In the genomic region with DNA sequence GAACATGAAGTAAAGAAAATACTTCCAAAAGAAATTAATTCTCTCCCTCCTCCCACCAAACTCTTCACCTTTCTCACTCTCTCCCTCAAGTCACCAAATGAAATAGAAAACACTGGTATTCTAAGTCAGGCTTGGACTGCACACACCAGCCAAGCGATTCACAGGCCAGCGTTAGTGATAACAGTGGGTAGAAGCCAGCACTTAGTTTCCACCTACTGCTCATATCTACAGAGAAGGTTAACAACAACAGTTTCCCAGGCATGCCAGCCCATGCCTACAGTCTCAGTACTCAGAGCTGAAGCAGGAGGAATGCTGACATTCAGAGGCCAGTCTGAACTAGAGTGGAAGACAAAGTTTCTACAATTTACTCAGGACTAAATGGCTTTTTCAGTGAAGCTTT, we compare ENCODE assay signal across 20 mouse cellular contexts. TPM values are rescaled to one million over a fixed set of nuclear protein-coding genes. Genes with fewer than 3 reads are reported as not detected.
DNase-seq lines count a peak whose midpoint lies in the region; ATAC-seq lines count a peak whose summit lies in the region.
"Had no signal": no experiment of that assay in that cellular context is flagged by ENCODE, and none has a peak within 500 bp of the region (broad histone marks: within the 10 kb centered on the region; RNA-seq: fewer than 3 reads in every experiment).

No protein-coding gene starts in this region.

- no peak for DNase-seq in heart, postnatal 36 days
- DNase-seq in heart, postnatal 4 days: peak; percentile 25
- no peak for DNase-seq in adrenal gland, adult 8-10 months
- DNase-seq in embryo, embryonic 9.5 days (ENCODE audit: extremely low spot score): no peak
- DNase-seq: cerebellum, adult 9-10 months; left cerebral cortex, postnatal 4 days; lung, postnatal 10 days; thymus, adult 18-20 months; thymus, postnatal 4 days had no signal

- 22% methylated on average over 2 of the region's 2 CpGs for WGBS in heart, embryonic 11.5 days (ENCODE audit: insufficient replicate concordance)

- no peaks in the 10 kb centered on the region for H3K27me3 ChIP-seq in heart, embryonic 11.5 days (ENCODE audit: control insufficient read depth, insufficient read depth, low read length)
- H3K27me3 ChIP-seq: embryonic facial prominence, embryonic 13.5 days; hindbrain, embryonic 12.5 days; megakaryocyte, embryonic 14.5 days; midbrain, embryonic 15.5 days had no signal

- no peaks in the 10 kb centered on the region for H3K9me3 ChIP-seq in heart, embryonic 11.5 days (replicated peaks; ENCODE audit: control insufficient read depth, low read length)
- H3K9me3 ChIP-seq: embryonic facial prominence, embryonic 13.5 days; hindbrain, embryonic 12.5 days; megakaryocyte, embryonic 14.5 days; midbrain, embryonic 15.5 days had no signal

- H3K27ac ChIP-seq in heart, embryonic 11.5 days (ENCODE audit: low read depth, low read length): peak overlapping the region; percentile 25; the same call in 1 of the 2 replicates
- H3K27ac ChIP-seq: embryonic facial prominence, embryonic 13.5 days; hindbrain, embryonic 12.5 days; layer of hippocampus, adult 2 months; midbrain, embryonic 15.5 days had no signal

- H3K4me3 ChIP-seq in heart, embryonic 11.5 days (ENCODE audit: low read depth, low read length): no peak overlapping the region
- H3K4me3 ChIP-seq: embryonic facial prominence, embryonic 13.5 days; hindbrain, embryonic 12.5 days; layer of hippocampus, adult 2 months; megakaryocyte, embryonic 14.5 days; midbrain, embryonic 15.5 days; myocyte had no signal

- intact Hi-C loops in heart, postnatal 36 days (cut with DNase I): loop anchor here (5.0 kb wide), 1 partner anchor 34 kb away; a partner anchor contains a TSS

- H3K4me1 ChIP-seq in heart, embryonic 11.5 days (ENCODE audit: control insufficient read depth, insufficient read depth, low read length): peaks cover 5% of the 10 kb centered on the region; the same call in 1 of the 2 replicates
- H3K4me1 ChIP-seq: hindbrain, embryonic 12.5 days; midbrain, embryonic 15.5 days had no signal

- no peak overlapping the region for H3K4me2 ChIP-seq in heart, embryonic 11.5 days
- H3K4me2 ChIP-seq: embryonic facial prominence, embryonic 13.5 days; hindbrain, embryonic 12.5 days; midbrain, embryonic 15.5 days had no signal

- H3K9ac ChIP-seq in heart, embryonic 11.5 days (ENCODE audit: low read depth, low read length): no peak overlapping the region
- H3K9ac ChIP-seq: embryonic facial prominence, embryonic 13.5 days; hindbrain, embryonic 12.5 days; midbrain, embryonic 15.5 days had no signal

- no peaks in the 10 kb centered on the region for H3K36me3 ChIP-seq in heart, embryonic 11.5 days (ENCODE audit: control insufficient read depth, insufficient read depth, low read length)
- H3K36me3 ChIP-seq: embryonic facial prominence, embryonic 13.5 days; hindbrain, embryonic 12.5 days; midbrain, embryonic 15.5 days had no signal

- ATAC-seq in heart, embryonic 11.5 days (replicated peaks; ENCODE audit: insufficient number of reproducible peaks, low FRiP score, low TSS enrichment): no peak
- peak; percentile 71 for ATAC-seq in erythroid progenitor cell, adult 5-6 weeks (replicated peaks; ENCODE audit: low FRiP score, poor library complexity, severe bottlenecking)
- peak; percentile 95 for ATAC-seq in megakaryocyte-erythroid progenitor cell, adult 5-6 weeks (replicated peaks; ENCODE audit: low FRiP score, low TSS enrichment, poor library complexity, severe bottlenecking)
- ATAC-seq: forebrain, embryonic 16.5 days; inflammation-experienced regulatory T-cells, adult 6 months; midbrain, embryonic 15.5 days had no signal

RNA-seq across cellular contexts. Expression of a gene that starts 34.5 kb away (rescaled TPM):
- polyA plus RNA-seq in heart, embryonic 11.5 days (2014; fragmentation: Nextera tagmentation; extraction: Ambion mirVana): 80.0 and 81.5 TPM in 2 replicates
- 10 to 100 TPM; 42.5 to 44.8 TPM for total RNA-seq in heart, postnatal 36 days (2021)
- total RNA-seq in erythroid progenitor cell, adult 5-6 weeks (2015; ENCODE audit: low replicate concordance): 27.8 and 31.0 TPM in 2 replicates
- 20.7 and 30.2 TPM in 2 replicates for total RNA-seq in erythroid progenitor cell, adult 5-6 weeks (2017; ENCODE audit: low replicate concordance)
- total RNA-seq in heart, postnatal 4 days (2021): 10 to 100 TPM; 59.3 to 60.8 TPM
- total RNA-seq in megakaryocyte-erythroid progenitor cell, adult 5-6 weeks (2014; fragmentation: Nextera tagmentation): 47.4 and 49.6 TPM in 2 replicates
- 38.1 and 39.3 TPM in 2 replicates for total RNA-seq in megakaryocyte-erythroid progenitor cell, adult 5-6 weeks (2017)
- total RNA-seq in adrenal gland, adult 8-10 months (2022): 10 to 100 TPM; 45.2 to 49.8 (median 48.1) TPM

RNA-seq across cellular contexts. Expression of a gene that starts 53.4 kb away (rescaled TPM):
- 9.0 and 10.1 TPM in 2 replicates for polyA plus RNA-seq in heart, embryonic 11.5 days (2014; fragmentation: Nextera tagmentation; extraction: Ambion mirVana)
- total RNA-seq in heart, postnatal 36 days (2021): 1 to 10 TPM; 5.0 to 5.2 TPM
- total RNA-seq in erythroid progenitor cell, adult 5-6 weeks (2015; ENCODE audit: low replicate concordance): 0.42 and 1.8 TPM in 2 replicates
- total RNA-seq in erythroid progenitor cell, adult 5-6 weeks (2017; ENCODE audit: low replicate concordance): 2.6 and 5.4 TPM in 2 replicates
- 1 to 10 TPM; 7.0 to 7.3 TPM for total RNA-seq in heart, postnatal 4 days (2021)
- total RNA-seq in megakaryocyte-erythroid progenitor cell, adult 5-6 weeks (2014; fragmentation: Nextera tagmentation): 9.2 and 12.4 TPM in 2 replicates
- total RNA-seq in megakaryocyte-erythroid progenitor cell, adult 5-6 weeks (2017): 12.6 and 24.9 TPM in 2 replicates
- total RNA-seq in adrenal gland, adult 8-10 months (2022): 10 to 100 TPM; 11.5 to 15.9 (median 13.2) TPM
